Mouse (Mus musculus): ENCODE measurements around the gene Gpr156. TPM values are rescaled to one million over a fixed set of nuclear protein-coding genes. Genes with fewer than 3 reads are reported as not detected.
"Not testable (repeated sequence)": the region's sequence is repeated elsewhere in the genome, so short reads cannot be mapped to it uniquely, and the experiment has no call there.

The Gpr156 gene
- polyA plus RNA-seq, 1 experiment from 2014 or later, result 0.23 TPM

GRCm38 (mm10) chr16:38005471-38005870 is 89.2 kb downstream of the Gpr156 start:
- no peaks in the 10 kb centered on the region for H3K36me3 ChIP-seq
- no peaks in the 10 kb centered on the region for H3K27me3 ChIP-seq
- no peak overlapping the region for H3K4me2 ChIP-seq (replicated peaks)
- WGBS, result 87% methylated on average over 10 of the region's 10 CpGs
- no peak overlapping the region for H3K4me3 ChIP-seq (replicated peaks)
- no peaks in the 10 kb centered on the region for H3K9me3 ChIP-seq (replicated peaks)
- H3K9ac ChIP-seq, result no peak overlapping the region
- no peaks in the 10 kb centered on the region; the same call in 1 of the 2 replicates for H3K4me1 ChIP-seq
- no peak for ATAC-seq (ENCODE audit: insufficient number of reproducible peaks, low FRiP score, low TSS enrichment, low read depth)
- H3K27ac ChIP-seq (replicated peaks), result no peak overlapping the region

DNA sequence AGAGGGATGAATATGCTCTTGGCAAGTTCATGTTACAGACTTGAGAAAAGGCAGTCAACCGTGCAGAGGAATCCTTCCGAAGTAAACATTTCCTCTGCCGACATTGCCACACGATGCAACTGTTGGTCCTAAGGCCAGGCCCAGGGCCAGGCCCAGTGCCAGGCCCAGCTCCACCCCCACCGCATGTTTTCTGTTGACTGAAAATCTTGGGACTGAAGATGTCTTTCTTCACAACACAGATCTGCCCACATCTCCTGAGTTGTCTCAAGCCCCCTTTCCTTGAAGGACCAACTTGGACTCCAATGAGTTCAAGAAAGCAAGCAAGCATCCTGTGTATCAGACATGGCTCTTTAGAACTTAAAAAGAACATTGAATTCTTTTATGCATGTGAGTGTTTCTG is 92.1 kb downstream of the Gpr156 start:
- Histone ChIP-seq H3K36me3 (no peaks in the 10 kb centered on the region), H3K4me3 (replicated peaks) (no peak overlapping the region), H3K27ac (replicated peaks) (no peak overlapping the region), H3K9me3 (replicated peaks) (no peaks in the 10 kb centered on the region), H3K4me1 (no peaks in the 10 kb centered on the region), H3K9ac (no peak overlapping the region), H3K4me2 (replicated peaks) (no peak overlapping the region), H3K27me3 (no peaks in the 10 kb centered on the region)
- ATAC-seq (ENCODE audit: insufficient number of reproducible peaks, low FRiP score, low TSS enrichment, low read depth), result no peak
- WGBS, result 74% methylated on average over 5 of the region's 5 CpGs

- no peak overlapping the region for H3K4me2 ChIP-seq (replicated peaks)
- H3K9ac ChIP-seq, result no peak overlapping the region
- no peaks in the 10 kb centered on the region for H3K36me3 ChIP-seq
- H3K4me3 ChIP-seq (replicated peaks), result no peak overlapping the region
- no peak for ATAC-seq (ENCODE audit: insufficient number of reproducible peaks, low FRiP score, low TSS enrichment, low read depth)
- no peaks in the 10 kb centered on the region for H3K9me3 ChIP-seq (replicated peaks)
- H3K27me3 ChIP-seq, result no peaks in the 10 kb centered on the region
- WGBS, result 63% methylated on average over 14 of the region's 14 CpGs
- no peak overlapping the region for H3K27ac ChIP-seq (replicated peaks)
- H3K4me1 ChIP-seq, result no peaks in the 10 kb centered on the region
Observed at GRCm38 (mm10) chr16:38009041-38009825, 92.9 kb downstream of the Gpr156 start.

GRCm38 (mm10) chr16:38011486-38011885 is 95.2 kb downstream of the Gpr156 start:
- 86% methylated on average over 13 of the region's 13 CpGs for WGBS
- no peak for ATAC-seq (ENCODE audit: insufficient number of reproducible peaks, low FRiP score, low TSS enrichment, low read depth)
- Histone ChIP-seq H3K9ac (no peak overlapping the region), H3K9me3 (replicated peaks) (no peaks in the 10 kb centered on the region), H3K27me3 (no peaks in the 10 kb centered on the region), H3K27ac (replicated peaks) (no peak overlapping the region), H3K4me1 (no peaks in the 10 kb centered on the region), H3K4me3 (replicated peaks) (no peak overlapping the region), H3K36me3 (no peaks in the 10 kb centered on the region), H3K4me2 (replicated peaks) (no peak overlapping the region)

DNA sequence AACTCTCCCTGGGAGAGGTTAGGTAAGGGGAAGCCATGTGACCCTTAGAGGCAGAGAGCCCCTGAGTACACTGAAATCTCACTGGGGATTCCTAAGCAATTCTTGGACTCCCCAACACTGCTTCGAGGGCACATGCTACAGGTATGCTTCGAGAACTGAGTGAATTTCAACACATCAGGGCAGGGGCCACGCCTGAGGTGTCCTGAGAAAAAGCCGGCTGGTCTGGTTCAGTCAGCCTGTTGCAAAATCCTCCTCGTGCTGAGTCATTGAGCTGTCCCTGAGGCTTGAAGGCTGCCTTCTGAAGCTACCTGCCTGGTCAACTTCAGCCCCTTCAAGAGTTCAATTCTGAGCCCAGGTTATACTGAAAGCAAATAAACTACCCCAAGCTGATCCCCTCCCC is 96.1 kb downstream of the Gpr156 start:
- Histone ChIP-seq H3K4me3 (replicated peaks) (no peak overlapping the region), H3K27ac (replicated peaks) (no peak overlapping the region), H3K9me3 (replicated peaks) (no peaks in the 10 kb centered on the region), H3K4me2 (replicated peaks) (no peak overlapping the region), H3K36me3 (no peaks in the 10 kb centered on the region), H3K27me3 (no peaks in the 10 kb centered on the region), H3K4me1 (no peaks in the 10 kb centered on the region), H3K9ac (no peak overlapping the region)
- ATAC-seq (ENCODE audit: insufficient number of reproducible peaks, low FRiP score, low TSS enrichment, low read depth), result no peak
- 50% methylated on average over 5 of the region's 5 CpGs for WGBS

DNA sequence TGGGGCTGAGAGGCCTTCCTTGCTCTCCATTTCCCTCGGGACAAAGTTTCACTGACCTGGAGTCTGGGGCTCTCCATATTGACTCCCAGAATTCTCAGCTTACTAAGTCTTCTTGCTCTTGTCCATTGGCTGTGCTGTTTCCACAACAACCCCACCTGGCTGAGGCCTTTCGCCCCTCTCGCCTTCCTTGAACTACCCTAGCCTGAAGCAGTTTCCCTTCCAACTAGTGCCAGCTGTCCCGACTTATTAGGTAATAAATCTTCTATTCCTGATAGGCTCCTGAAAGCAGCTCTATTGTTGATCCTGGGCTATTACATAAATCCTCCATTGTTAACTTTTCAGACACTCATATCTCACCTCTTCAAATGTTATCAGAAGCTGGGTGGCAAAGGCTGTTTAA is 96.6 kb downstream of the Gpr156 start:
- Histone ChIP-seq H3K4me2 (replicated peaks) (no peak overlapping the region), H3K36me3 (no peaks in the 10 kb centered on the region), H3K4me3 (replicated peaks) (no peak overlapping the region), H3K27ac (replicated peaks) (no peak overlapping the region), H3K9ac (no peak overlapping the region), H3K9me3 (replicated peaks) (no peaks in the 10 kb centered on the region), H3K4me1 (no peaks in the 10 kb centered on the region), H3K27me3 (no peaks in the 10 kb centered on the region)
- no peak for ATAC-seq (ENCODE audit: insufficient number of reproducible peaks, low FRiP score, low TSS enrichment, low read depth)
- whole genome bisulfite sequencing, result 52% methylated on average over 4 of the region's 4 CpGs

DNA sequence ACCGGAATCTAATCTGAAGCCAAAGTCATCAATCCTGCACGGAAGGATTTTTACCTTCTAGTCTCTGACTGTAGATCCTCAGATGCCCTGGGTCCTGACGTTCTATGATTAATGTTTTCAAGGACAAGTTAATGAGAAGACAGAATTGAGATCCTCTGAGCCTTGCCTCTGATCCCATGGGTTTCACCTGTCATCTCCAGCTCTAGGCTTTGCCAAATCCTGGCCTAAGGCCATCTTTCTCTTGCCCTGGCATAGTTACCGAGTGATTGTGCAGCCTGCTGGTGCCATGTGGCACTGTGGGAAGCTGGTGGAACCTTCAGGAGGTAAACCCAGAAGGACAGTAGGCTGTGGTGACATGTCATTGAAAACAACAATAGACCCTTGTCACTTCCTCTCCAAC is 98.7 kb downstream of the Gpr156 start:
- no peak overlapping the region for H3K4me2 ChIP-seq (replicated peaks)
- H3K9ac ChIP-seq, result no peak overlapping the region
- no peaks in the 10 kb centered on the region for H3K36me3 ChIP-seq
- H3K9me3 ChIP-seq (replicated peaks), result no peaks in the 10 kb centered on the region
- no peak overlapping the region for H3K4me3 ChIP-seq (replicated peaks)
- H3K27me3 ChIP-seq, result no peaks in the 10 kb centered on the region
- H3K4me1 ChIP-seq, result no peaks in the 10 kb centered on the region
- WGBS, result 79% methylated on average over 4 of the region's 4 CpGs
- no peak for ATAC-seq (ENCODE audit: insufficient number of reproducible peaks, low FRiP score, low TSS enrichment, low read depth)
- H3K27ac ChIP-seq (replicated peaks), result no peak overlapping the region

DNA sequence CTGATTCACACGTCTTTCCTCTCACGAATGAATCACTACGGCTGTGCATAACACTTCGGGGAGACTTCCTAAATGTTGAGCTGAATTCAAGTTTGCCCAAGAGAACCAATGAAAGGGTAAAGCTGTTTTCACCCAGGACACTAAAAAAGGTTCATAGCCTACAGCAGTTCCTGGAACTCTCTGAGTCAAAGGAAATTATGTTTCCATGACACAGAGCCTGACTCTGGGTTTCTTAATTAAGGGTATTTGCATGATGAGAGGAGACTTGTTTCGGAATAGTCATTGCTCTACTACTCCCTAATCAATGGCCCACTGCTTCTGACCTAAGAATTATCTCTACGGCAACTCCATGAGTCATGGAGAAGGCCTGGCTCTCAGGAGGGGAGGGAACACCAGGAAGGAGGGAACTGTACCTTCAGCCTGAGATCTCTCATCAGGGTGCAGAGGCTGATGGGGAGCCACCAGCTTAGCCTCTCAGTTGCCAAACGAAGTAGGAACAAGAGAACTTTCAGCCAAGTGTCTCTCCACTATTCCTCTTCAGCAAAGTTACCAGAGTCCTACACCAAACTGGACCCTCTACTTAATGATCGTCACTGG is 100.7 kb downstream of the Gpr156 start:
- Histone ChIP-seq H3K9ac (no peak overlapping the region), H3K27ac (replicated peaks) (no peak overlapping the region), H3K9me3 (replicated peaks) (no peaks in the 10 kb centered on the region), H3K4me2 (replicated peaks) (no peak overlapping the region), H3K4me1 (no peaks in the 10 kb centered on the region), H3K36me3 (no peaks in the 10 kb centered on the region), H3K27me3 (no peaks in the 10 kb centered on the region), H3K4me3 (replicated peaks) (no peak overlapping the region)
- no peak for ATAC-seq (ENCODE audit: insufficient number of reproducible peaks, low FRiP score, low TSS enrichment, low read depth)
- WGBS, result 84% methylated on average over 8 of the region's 8 CpGs

- Histone ChIP-seq H3K4me3 (replicated peaks) (no peak overlapping the region), H3K9me3 (replicated peaks) (no peaks in the 10 kb centered on the region), H3K9ac (no peak overlapping the region), H3K4me1 (no peaks in the 10 kb centered on the region), H3K4me2 (replicated peaks) (no peak overlapping the region), H3K27ac (replicated peaks) (no peak overlapping the region), H3K36me3 (no peaks in the 10 kb centered on the region), H3K27me3 (no peaks in the 10 kb centered on the region)
- WGBS, result 14% methylated on average over 4 of the region's 4 CpGs
- ATAC-seq (ENCODE audit: insufficient number of reproducible peaks, low FRiP score, low TSS enrichment, low read depth), result no peak
Observed at GRCm38 (mm10) chr16:38017958-38018376, 101.7 kb downstream of the Gpr156 start.

DNA sequence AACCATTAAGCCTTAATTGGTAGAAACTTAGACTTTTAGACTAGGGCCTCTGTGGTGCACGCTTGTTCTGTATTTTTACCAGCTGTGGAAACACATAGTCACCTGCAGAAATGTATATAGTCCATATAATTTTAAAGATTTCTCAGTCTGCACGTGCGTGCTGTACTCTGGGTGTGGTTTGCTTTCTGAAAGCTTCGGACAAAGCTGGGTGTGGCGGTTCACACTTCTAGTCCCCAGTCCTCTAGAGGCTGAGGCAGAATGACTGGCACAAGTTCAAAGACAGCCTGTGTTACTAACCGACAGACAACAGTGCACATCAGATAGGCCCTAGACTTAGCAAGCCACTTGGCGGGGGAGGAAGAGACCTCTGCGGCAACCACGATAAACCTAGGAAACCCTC is 116.3 kb downstream of the Gpr156 start:
- Histone ChIP-seq H3K9me3 (replicated peaks) (no peaks in the 10 kb centered on the region), H3K4me3 (replicated peaks) (no peak overlapping the region), H3K4me2 (replicated peaks) (no peak overlapping the region), H3K4me1 (no peaks in the 10 kb centered on the region), H3K36me3 (no peaks in the 10 kb centered on the region), H3K27ac (replicated peaks) (no peak overlapping the region), H3K27me3 (no peaks in the 10 kb centered on the region), H3K9ac (no peak overlapping the region)
- ATAC-seq (ENCODE audit: insufficient number of reproducible peaks, low FRiP score, low TSS enrichment, low read depth), result no peak
- 81% methylated on average over 9 of the region's 9 CpGs for WGBS

GRCm38 (mm10) chr16:38033071-38033470 is 116.8 kb downstream of the Gpr156 start:
- Histone ChIP-seq H3K4me2 (replicated peaks) (no peak overlapping the region), H3K4me1 (no peaks in the 10 kb centered on the region), H3K9me3 (replicated peaks) (no peaks in the 10 kb centered on the region), H3K36me3 (no peaks in the 10 kb centered on the region), H3K9ac (no peak overlapping the region), H3K4me3 (replicated peaks) (no peak overlapping the region), H3K27ac (replicated peaks) (no peak overlapping the region), H3K27me3 (no peaks in the 10 kb centered on the region)
- 81% methylated on average over 5 of the region's 5 CpGs for WGBS
- no peak for ATAC-seq (ENCODE audit: insufficient number of reproducible peaks, low FRiP score, low TSS enrichment, low read depth)

GRCm38 (mm10) chr16:38038101-38038500 is 121.8 kb downstream of the Gpr156 start:
- 73% methylated on average over 4 of the region's 4 CpGs for WGBS
- not testable (repeated sequence) for H3K4me3 ChIP-seq (replicated peaks); H3K9me3 ChIP-seq (replicated peaks); H3K27me3 ChIP-seq; ATAC-seq (ENCODE audit: insufficient number of reproducible peaks, low FRiP score, low TSS enrichment, low read depth); H3K36me3 ChIP-seq; H3K27ac ChIP-seq (replicated peaks); H3K4me2 ChIP-seq (replicated peaks); H3K4me1 ChIP-seq; H3K9ac ChIP-seq
